Mouse (Mus musculus) midbrain, embryonic 11.5 days (tissue): ENCODE measurements around the gene 2810459M11Rik. TPM values are rescaled to one million over a fixed set of nuclear protein-coding genes. Genes with fewer than 3 reads are reported as not detected.

Source experiments
- ATAC-seq: fragments of 200-750 bp; cut with Nextera tagmentation; 2 replicates; pipeline ENCODE4 v1.8.0; 2017; ENCODE audit warnings: moderate TSS enrichment, moderate library complexity; ENCODE audit not compliant: low FRiP score
- DNase-seq: peaks from one replicate; pipeline ENCODE4 v3.0.0; 2015; ENCODE audit warnings: low spot score; ENCODE audit errors: missing footprints
- H3K27ac ChIP-seq: fragments of 300-500 bp; sonication (generic); 2 replicates; pipeline ENCODE4 v1.5.1; 2014; ENCODE audit warnings: low read depth, low read length
- H3K27me3 ChIP-seq: fragments of 300-500 bp; sonication (generic); 2 replicates; pipeline ENCODE4 v1.6.1; 2014; ENCODE audit warnings: mild to moderate bottlenecking, low read length, moderate library complexity, mixed read lengths; ENCODE audit not compliant: control insufficient read depth, insufficient read depth
- H3K36me3 ChIP-seq: fragments of 300-500 bp; sonication (generic); 2 replicates; pipeline ENCODE4 v1.6.1; 2014; ENCODE audit warnings: mild to moderate bottlenecking, low read length, moderate library complexity, mixed read lengths; ENCODE audit not compliant: control insufficient read depth, insufficient read depth
- H3K4me1 ChIP-seq: fragments of 300-500 bp; sonication (generic); 2 replicates; pipeline ENCODE4 v1.6.1; 2014; ENCODE audit warnings: low read length; ENCODE audit not compliant: control insufficient read depth, insufficient read depth
- H3K4me2 ChIP-seq: fragments of 300-500 bp; sonication (generic); 2 replicates; pipeline ENCODE4 v1.6.1; 2014; ENCODE audit warnings: mild to moderate bottlenecking, moderate library complexity
- H3K4me3 ChIP-seq: fragments of 300-500 bp; sonication (generic); 2 replicates; pipeline ENCODE4 v1.5.1; 2014; ENCODE audit warnings: low read depth, low read length
- H3K9ac ChIP-seq: fragments of 300-500 bp; sonication (generic); 2 replicates; pipeline ENCODE4 v1.6.1; 2014; ENCODE audit warnings: low read length
- H3K9me3 ChIP-seq: fragments of 300-500 bp; sonication (generic); 2 replicates; pipeline ENCODE4 v1.6.1; 2016; ENCODE audit warnings: low read length; ENCODE audit not compliant: control insufficient read depth
- WGBS: fragments of 180-500 bp; shearing (Covaris S2); extraction: QIAGEN DNeasy Blood & Tissue Kit; methylation state at CpG from one replicate; pipeline ENCODE4 v1.1.7; 2014; 5-methylcytosine and 5-hydroxymethylcytosine counted together
- polyA plus RNA-seq: library from polyadenylated mRNA; unstranded; fragments of >200 nt; fragmentation: Nextera tagmentation; extraction: Ambion mirVana; gene quantifications from 2 replicates; pipeline ENCODE4 v1.2.1, GENCODE M21; 2014

The 2810459M11Rik gene
- polyA plus RNA-seq, 1 experiment from 2014 or later, result 0.15 TPM

- Histone ChIP-seq H3K4me3 (peak overlapping the region; percentile 49), H3K27me3 (peaks cover 39% of the 10 kb centered on the region), H3K4me1 (peaks cover 8% of the 10 kb centered on the region; the same call in 1 of the 2 replicates), H3K36me3 (no peaks in the 10 kb centered on the region), H3K4me2 (peak overlapping the region; percentile 83), H3K27ac (no peak overlapping the region), H3K9me3 (no peaks in the 10 kb centered on the region), H3K9ac (no peak overlapping the region)
- ATAC-seq (no peak), DNase-seq (peak; percentile 93)
- 5% methylated on average over 24 of the region's 24 CpGs for WGBS
Observed at GRCm38 (mm10) chr1:86046833-86047563, 1.3 kb downstream of the 2810459M11Rik start.

- ATAC-seq, result no peak
- Histone ChIP-seq H3K4me3 (no peak overlapping the region), H3K9ac (no peak overlapping the region), H3K4me1 (peaks cover 8% of the 10 kb centered on the region; the same call in 1 of the 2 replicates), H3K36me3 (no peaks in the 10 kb centered on the region), H3K9me3 (no peaks in the 10 kb centered on the region), H3K4me2 (no peak overlapping the region), H3K27ac (no peak overlapping the region), H3K27me3 (peaks cover 39% of the 10 kb centered on the region)
- DNase-seq, result no peak
- WGBS, result 82% methylated on average over 4 of the region's 4 CpGs
Observed at GRCm38 (mm10) chr1:86048231-86048630, 2.6 kb downstream of the 2810459M11Rik start.

DNA sequence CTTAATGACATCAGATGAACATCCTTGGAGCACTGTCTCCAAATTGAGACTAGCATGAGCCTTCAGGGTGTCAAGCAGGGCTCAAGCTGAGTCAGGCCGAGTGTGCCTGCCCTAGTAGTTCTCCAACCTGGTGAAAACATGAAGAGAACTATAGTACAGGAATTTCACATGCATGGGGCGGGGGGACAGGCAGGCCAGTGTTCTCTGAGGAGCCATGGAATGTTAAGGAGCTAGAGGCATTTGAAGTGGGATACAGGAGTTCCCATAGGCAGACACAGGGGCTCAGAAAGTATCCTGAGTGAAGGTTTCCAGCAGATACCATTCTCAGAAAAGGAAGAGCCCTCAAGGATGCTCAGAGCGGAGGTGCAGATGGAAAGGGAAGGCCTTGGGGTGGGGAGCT is 3.1 kb downstream of the 2810459M11Rik start:
- Histone ChIP-seq H3K27me3 (peaks cover 39% of the 10 kb centered on the region), H3K9me3 (no peaks in the 10 kb centered on the region)
- WGBS, result 81% methylated on average over 3 of the region's 3 CpGs

GRCm38 (mm10) chr1:86053198-86053921 is 7.7 kb downstream of the 2810459M11Rik start:
- no peak overlapping the region for H3K4me2 ChIP-seq
- WGBS, result 87% methylated on average over 12 of the region's 12 CpGs
- H3K9me3 ChIP-seq, result no peaks in the 10 kb centered on the region
- no peak overlapping the region for H3K4me3 ChIP-seq
- no peak overlapping the region for H3K27ac ChIP-seq
- H3K9ac ChIP-seq, result no peak overlapping the region
- no peaks in the 10 kb centered on the region for H3K36me3 ChIP-seq
- peak; percentile 69 for DNase-seq
- H3K27me3 ChIP-seq, result no peaks in the 10 kb centered on the region
- H3K4me1 ChIP-seq, result no peaks in the 10 kb centered on the region
- no peak for ATAC-seq

More for the DNA sequence above, 3.1 kb downstream of the 2810459M11Rik start:
- no peak overlapping the region for H3K4me2 ChIP-seq
- no peak for DNase-seq
- ATAC-seq, result no peak
- peaks cover 8% of the 10 kb centered on the region; the same call in 1 of the 2 replicates for H3K4me1 ChIP-seq
- no peak overlapping the region for H3K27ac ChIP-seq
- no peak overlapping the region for H3K4me3 ChIP-seq
- H3K36me3 ChIP-seq, result no peaks in the 10 kb centered on the region
- no peak overlapping the region for H3K9ac ChIP-seq

DNA sequence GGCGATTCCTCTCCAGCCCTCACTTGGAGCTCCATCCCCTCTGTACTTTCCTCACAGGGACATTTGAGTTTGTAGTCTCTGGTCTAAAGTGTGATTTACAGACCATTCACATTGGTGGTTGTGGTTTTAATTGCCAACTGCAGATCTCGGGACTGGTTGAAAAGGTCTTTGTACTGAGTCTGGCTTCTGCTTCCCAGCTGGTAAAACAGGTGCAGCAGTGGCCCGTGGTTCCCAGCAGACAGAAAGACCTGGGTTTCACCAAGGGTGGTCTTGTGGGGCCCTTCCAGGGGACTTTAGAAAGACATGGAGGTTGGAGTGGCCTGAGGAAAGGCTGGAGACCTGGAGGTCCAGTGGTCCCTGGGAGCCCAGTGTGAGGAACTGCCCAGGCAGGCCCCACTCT is 9.3 kb downstream of the 2810459M11Rik start:
- DNase-seq (no peak), ATAC-seq (no peak)
- Histone ChIP-seq H3K4me1 (no peaks in the 10 kb centered on the region), H3K9ac (no peak overlapping the region), H3K27ac (no peak overlapping the region), H3K9me3 (no peaks in the 10 kb centered on the region), H3K36me3 (no peaks in the 10 kb centered on the region), H3K4me3 (no peak overlapping the region), H3K27me3 (no peaks in the 10 kb centered on the region), H3K4me2 (no peak overlapping the region)
- WGBS, result 70% methylated on average over 3 of the region's 3 CpGs

- H3K27ac ChIP-seq, result no peak overlapping the region
- no peaks in the 10 kb centered on the region for H3K36me3 ChIP-seq
- no peaks in the 10 kb centered on the region for H3K27me3 ChIP-seq
- WGBS, result 87% methylated on average over 4 of the region's 4 CpGs
- ATAC-seq, result no peak
- H3K4me1 ChIP-seq, result no peaks in the 10 kb centered on the region
- DNase-seq, result no peak
- no peak overlapping the region for H3K4me3 ChIP-seq
- no peaks in the 10 kb centered on the region for H3K9me3 ChIP-seq
- H3K9ac ChIP-seq, result no peak overlapping the region
- no peak overlapping the region for H3K4me2 ChIP-seq
Observed at GRCm38 (mm10) chr1:86056284-86056683, 10.6 kb downstream of the 2810459M11Rik start.

GRCm38 (mm10) chr1:86058856-86059769 is 13.4 kb downstream of the 2810459M11Rik start:
- peak; percentile 78 for ATAC-seq
- H3K36me3 ChIP-seq, result no peaks in the 10 kb centered on the region
- 10% methylated on average over 21 of the region's 21 CpGs for WGBS
- no peaks in the 10 kb centered on the region for H3K4me1 ChIP-seq
- DNase-seq, result peak; percentile 99
- H3K4me3 ChIP-seq, result peak overlapping the region; percentile 25
- no peaks in the 10 kb centered on the region for H3K27me3 ChIP-seq
- no peak overlapping the region for H3K27ac ChIP-seq
- peak overlapping the region; percentile 43 for H3K9ac ChIP-seq
- H3K4me2 ChIP-seq, result peak overlapping the region; percentile 49
- no peaks in the 10 kb centered on the region for H3K9me3 ChIP-seq

- H3K36me3 ChIP-seq, result no peaks in the 10 kb centered on the region
- H3K9ac ChIP-seq, result no peak overlapping the region
- no peak overlapping the region for H3K4me3 ChIP-seq
- DNase-seq, result peak; percentile 79
- no peaks in the 10 kb centered on the region for H3K27me3 ChIP-seq
- WGBS, result 94% methylated on average over 6 of the region's 6 CpGs
- no peaks in the 10 kb centered on the region for H3K9me3 ChIP-seq
- ATAC-seq, result no peak
- H3K4me1 ChIP-seq, result peaks cover 8% of the 10 kb centered on the region
- no peak overlapping the region for H3K4me2 ChIP-seq
- H3K27ac ChIP-seq, result no peak overlapping the region
Observed at GRCm38 (mm10) chr1:86062523-86062922, 16.9 kb downstream of the 2810459M11Rik start.
